Mouse (Mus musculus): ENCODE data around the gene Golm1. TPM values are rescaled to one million over a fixed set of nuclear protein-coding genes. Genes with fewer than 3 reads are reported as not detected.

Golm1 gene
- polyA plus RNA-seq, 1 experiment = 6.6 TPM

GRCm38 (mm10) chr13:59669946-59670345, 5.7 kb downstream of the Golm1 start:
- peaks cover 12% of the 10 kb centered on the region; the same call in 1 of the 2 replicates for H3K4me1 ChIP-seq (ENCODE audit: control insufficient read depth, insufficient read depth, insufficient read length)
- 95% methylated on average over 10 of the region's 10 CpGs for WGBS
- no peak for DNase-seq (ENCODE audit: low read depth in 1 of 2, low spot score in 2 of 2)
- no peaks in the 10 kb centered on the region for H3K36me3 ChIP-seq (ENCODE audit: control insufficient read depth, insufficient read depth, low read length)
- TF ChIP-seq POLR2A (IDR thresholded peaks at IDR 0.05; ENCODE audit: low read depth, low read length) (no peak), CTCF (IDR thresholded peaks at IDR 0.05; ENCODE audit: extremely low read depth, insufficient read depth, insufficient read length, insufficient replicate concordance) (no peak)
- no peak overlapping the region for H3K4me3 ChIP-seq (ENCODE audit: extremely low read depth, insufficient read depth, insufficient read length)
- no peaks in the 10 kb centered on the region for H3K27me3 ChIP-seq (ENCODE audit: control insufficient read depth, insufficient read depth, low read length)
- no peak overlapping the region for H3K27ac ChIP-seq (ENCODE audit: insufficient read depth, low read length)

- 8% methylated on average over 11 of the region's 11 CpGs for WGBS
- H3K27ac ChIP-seq (ENCODE audit: insufficient read depth, low read length) = peak overlapping the region; percentile 75
- no peaks in the 10 kb centered on the region for H3K27me3 ChIP-seq (ENCODE audit: control insufficient read depth, insufficient read depth, low read length)
- H3K4me1 ChIP-seq (ENCODE audit: control insufficient read depth, insufficient read depth, insufficient read length) = peaks cover 12% of the 10 kb centered on the region; the same call in 1 of the 2 replicates
- TF ChIP-seq CTCF (IDR thresholded peaks at IDR 0.05; ENCODE audit: extremely low read depth, insufficient read depth, insufficient read length, insufficient replicate concordance) = no peak
- peaks cover 3% of the 10 kb centered on the region; the same call in 1 of the 2 replicates for H3K36me3 ChIP-seq (ENCODE audit: control insufficient read depth, insufficient read depth, low read length)
- peak overlapping the region; percentile 3; the same call in 1 of the 2 replicates for H3K4me3 ChIP-seq (ENCODE audit: extremely low read depth, insufficient read depth, insufficient read length)
- DNase-seq (ENCODE audit: low read depth in 1 of 2, low spot score in 2 of 2) = peak in 1 of 2 experiments; percentile 51
Measured at GRCm38 (mm10) chr13:59668501-59669093, 7.0 kb downstream of the Golm1 start.

- H3K36me3 ChIP-seq (ENCODE audit: control insufficient read depth, insufficient read depth, low read length) = peaks cover 7% of the 10 kb centered on the region
- WGBS = 88% methylated on average over 5 of the region's 5 CpGs
- no peak overlapping the region for H3K4me3 ChIP-seq (ENCODE audit: extremely low read depth, insufficient read depth, insufficient read length)
- peaks cover 12% of the 10 kb centered on the region; the same call in 1 of the 2 replicates for H3K4me1 ChIP-seq (ENCODE audit: control insufficient read depth, insufficient read depth, insufficient read length)
- no peaks in the 10 kb centered on the region for H3K27me3 ChIP-seq (ENCODE audit: control insufficient read depth, insufficient read depth, low read length)
- H3K27ac ChIP-seq (ENCODE audit: insufficient read depth, low read length) = no peak overlapping the region
- no peak for TF ChIP-seq CTCF (IDR thresholded peaks at IDR 0.05; ENCODE audit: extremely low read depth, insufficient read depth, insufficient read length, insufficient replicate concordance)
- no peak for TF ChIP-seq POLR2A (IDR thresholded peaks at IDR 0.05; ENCODE audit: low read depth, low read length)
- DNase-seq (ENCODE audit: low read depth in 1 of 2, low spot score in 2 of 2) = no peak
Measured at GRCm38 (mm10) chr13:59667763-59668162, 7.8 kb downstream of the Golm1 start.

- no peak for DNase-seq (ENCODE audit: low read depth in 1 of 2, low spot score in 2 of 2)
- Histone ChIP-seq H3K27me3 (ENCODE audit: control insufficient read depth, insufficient read depth, low read length) (no peaks in the 10 kb centered on the region), H3K27ac (ENCODE audit: insufficient read depth, low read length) (no peak overlapping the region), H3K36me3 (ENCODE audit: control insufficient read depth, insufficient read depth, low read length) (peaks cover 9% of the 10 kb centered on the region), H3K4me3 (ENCODE audit: extremely low read depth, insufficient read depth, insufficient read length) (no peak overlapping the region), H3K4me1 (ENCODE audit: control insufficient read depth, insufficient read depth, insufficient read length) (peaks cover 9% of the 10 kb centered on the region; the same call in 1 of the 2 replicates)
- WGBS = 96% methylated on average over 19 of the region's 19 CpGs
- no peak for TF ChIP-seq CTCF (IDR thresholded peaks at IDR 0.05; ENCODE audit: extremely low read depth, insufficient read depth, insufficient read length, insufficient replicate concordance)
- TF ChIP-seq POLR2A (IDR thresholded peaks at IDR 0.05; ENCODE audit: low read depth, low read length) = no peak
Measured at GRCm38 (mm10) chr13:59663939-59664712, 11.5 kb downstream of the Golm1 start.

- 94% methylated on average over 12 of the region's 12 CpGs for WGBS
- Histone ChIP-seq H3K36me3 (ENCODE audit: control insufficient read depth, insufficient read depth, low read length) (peaks cover 9% of the 10 kb centered on the region), H3K4me3 (ENCODE audit: extremely low read depth, insufficient read depth, insufficient read length) (no peak overlapping the region)
Measured at GRCm38 (mm10) chr13:59661966-59662365, 13.6 kb downstream of the Golm1 start.

GRCm38 (mm10) chr13:59661387-59661786, 14.2 kb downstream of the Golm1 start:
- Histone ChIP-seq H3K27ac (ENCODE audit: insufficient read depth, low read length) (no peak overlapping the region), H3K4me1 (ENCODE audit: control insufficient read depth, insufficient read depth, insufficient read length) (peaks cover 7% of the 10 kb centered on the region; the same call in 1 of the 2 replicates), H3K4me3 (ENCODE audit: extremely low read depth, insufficient read depth, insufficient read length) (no peak overlapping the region), H3K27me3 (ENCODE audit: control insufficient read depth, insufficient read depth, low read length) (no peaks in the 10 kb centered on the region), H3K36me3 (ENCODE audit: control insufficient read depth, insufficient read depth, low read length) (peaks cover 9% of the 10 kb centered on the region)
- TF ChIP-seq POLR2A (IDR thresholded peaks at IDR 0.05; ENCODE audit: low read depth, low read length) = no peak
- TF ChIP-seq CTCF (IDR thresholded peaks at IDR 0.05; ENCODE audit: extremely low read depth, insufficient read depth, insufficient read length, insufficient replicate concordance) = no peak
- WGBS = 88% methylated on average over 8 of the region's 8 CpGs
- DNase-seq (ENCODE audit: low read depth in 1 of 2, low spot score in 2 of 2) = no peak

More at GRCm38 (mm10) chr13:59661966-59662365, 13.6 kb downstream of the Golm1 start:
- peaks cover 4% of the 10 kb centered on the region; the same call in 1 of the 2 replicates for H3K4me1 ChIP-seq (ENCODE audit: control insufficient read depth, insufficient read depth, insufficient read length)
- no peak for TF ChIP-seq CTCF (IDR thresholded peaks at IDR 0.05; ENCODE audit: extremely low read depth, insufficient read depth, insufficient read length, insufficient replicate concordance)
- TF ChIP-seq POLR2A (IDR thresholded peaks at IDR 0.05; ENCODE audit: low read depth, low read length) = no peak
- H3K27me3 ChIP-seq (ENCODE audit: control insufficient read depth, insufficient read depth, low read length) = no peaks in the 10 kb centered on the region
- H3K27ac ChIP-seq (ENCODE audit: insufficient read depth, low read length) = no peak overlapping the region
- no peak for DNase-seq (ENCODE audit: low read depth in 1 of 2, low spot score in 2 of 2)

Measured in spleen, adult 2 months (tissue).